Mouse (Mus musculus) cerebellum, adult 11 months (tissue): ENCODE data around the gene A630095N17Rik.

Source experiments
- DNase-seq: peaks from one replicate; pipeline ENCODE4 v3.0.0; 2022

Gene A630095N17Rik

GRCm38 (mm10) chr1:75231664-75232152, at the start of gene A630095N17Rik:
Gene A630095N17Rik (minus strand): TSS chr1:75232102.
- no peak for DNase-seq

DNA sequence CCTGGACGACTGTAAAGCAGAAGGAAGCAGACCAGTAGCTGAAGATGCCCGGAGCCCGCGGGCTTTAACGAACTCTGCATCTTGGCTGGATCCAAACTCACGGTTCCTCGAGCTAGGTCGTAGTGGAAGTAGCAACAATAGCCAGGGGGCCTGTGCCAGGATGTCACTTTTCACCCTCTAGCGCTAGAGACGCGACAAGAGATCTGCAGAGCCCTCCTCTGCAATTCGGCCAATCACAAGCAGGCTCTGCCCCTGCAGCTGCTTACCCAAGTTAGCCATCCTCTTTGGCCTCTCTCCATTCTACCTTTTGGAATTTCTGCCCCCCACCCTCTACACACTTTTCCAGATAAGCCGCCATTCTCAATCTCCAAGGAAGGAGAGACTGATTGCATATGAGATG, 46.3 kb upstream of the A630095N17Rik start, which contains the start of gene Resp18:
TSS of gene Resp18 (minus strand) at position 188 of the 400 bp plus-strand sequence.
- no peak for DNase-seq

- no peak for DNase-seq
Measured at GRCm38 (mm10) chr1:75277195-75278188, 45.6 kb upstream of the A630095N17Rik start.

DNA sequence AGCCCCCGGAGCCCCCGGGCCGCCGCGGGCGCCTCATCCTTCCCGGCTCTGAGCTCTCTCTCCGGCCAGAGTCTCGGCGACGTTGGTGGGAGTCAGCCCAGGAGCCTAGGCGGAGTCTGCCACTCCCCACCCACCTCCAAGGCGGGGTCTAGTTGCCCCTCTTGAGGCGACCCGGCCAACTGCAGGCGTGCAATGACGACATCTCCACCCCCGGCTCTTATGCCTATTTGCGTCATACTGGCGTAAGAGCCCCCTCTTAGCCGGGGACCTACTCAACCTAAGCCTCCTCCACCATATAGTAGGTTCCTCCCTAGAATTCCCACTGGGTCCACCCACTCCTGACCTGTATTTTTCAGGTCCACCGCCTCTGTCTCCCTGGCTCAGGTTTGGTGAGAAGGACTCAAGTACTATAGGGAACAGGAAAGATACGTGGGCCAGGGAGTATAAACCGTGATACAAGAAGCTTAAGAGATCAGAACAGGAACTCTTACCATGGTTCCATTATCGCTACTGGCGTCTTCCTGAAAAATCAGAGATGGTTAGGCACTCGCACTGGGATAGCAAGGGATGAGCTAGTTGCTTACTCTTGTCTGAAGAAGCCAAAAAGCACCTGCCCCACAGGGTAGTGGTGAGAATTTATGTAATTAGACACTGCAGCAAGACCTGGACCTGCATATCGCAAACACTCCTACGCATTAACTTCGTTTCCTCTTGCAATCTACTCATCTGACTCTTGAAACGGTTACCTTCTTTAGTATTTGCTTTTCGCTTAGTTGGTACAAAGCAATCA, 32.4 kb upstream of the A630095N17Rik start, which contains the start of gene Ptprn:
TSS of gene Ptprn (minus strand) at position 412 of the 790 bp plus-strand sequence.
- DNase-seq = peak; percentile 78

DNA sequence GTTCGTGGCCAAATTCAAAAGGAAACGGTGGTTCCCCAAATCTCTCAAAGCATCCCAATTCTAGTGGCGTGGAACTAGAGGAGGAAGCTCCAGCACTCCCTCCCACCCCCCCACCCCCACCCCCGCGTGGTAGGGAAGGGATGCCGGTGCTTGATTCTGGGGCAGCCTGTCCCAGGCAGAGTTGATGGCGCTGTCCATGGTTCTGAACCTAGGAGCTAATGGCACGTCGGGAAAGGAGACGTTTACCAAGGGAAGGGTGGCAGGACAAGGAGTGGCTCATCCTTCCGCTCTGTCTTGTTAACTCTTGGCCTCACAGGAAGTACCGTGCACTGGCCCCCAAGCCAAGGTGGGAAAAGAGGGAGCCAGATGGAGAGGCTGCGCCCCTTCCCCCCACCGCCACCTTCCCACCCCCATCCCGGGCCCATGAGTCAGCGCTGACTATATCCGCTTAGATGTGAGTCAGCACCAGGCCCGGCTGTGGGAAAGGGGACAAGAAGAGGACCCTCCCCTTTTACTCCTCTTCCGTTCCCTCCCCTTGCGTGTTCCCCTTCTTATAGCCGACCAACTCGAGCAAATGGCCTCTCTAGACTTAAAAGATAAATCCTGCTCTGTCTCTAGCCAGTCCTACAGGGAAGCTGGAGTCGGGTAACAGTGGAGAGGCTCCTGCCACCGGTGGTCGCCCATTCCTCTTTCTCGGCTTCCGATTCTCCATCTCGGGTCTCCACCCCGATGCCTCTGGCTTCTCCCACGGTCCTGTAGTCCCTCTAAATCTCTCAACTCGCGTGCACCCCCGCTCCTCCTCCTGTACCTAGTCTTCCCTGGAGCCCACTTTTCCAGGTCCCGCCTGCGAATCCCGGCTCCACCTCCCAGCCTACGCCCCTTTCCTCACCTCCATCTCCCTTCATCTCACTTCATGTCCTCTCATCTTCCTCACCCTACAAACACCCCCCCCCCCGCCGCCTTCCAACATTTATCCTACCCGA, 31.4 kb upstream of the A630095N17Rik start:
- no peak for DNase-seq

DNA sequence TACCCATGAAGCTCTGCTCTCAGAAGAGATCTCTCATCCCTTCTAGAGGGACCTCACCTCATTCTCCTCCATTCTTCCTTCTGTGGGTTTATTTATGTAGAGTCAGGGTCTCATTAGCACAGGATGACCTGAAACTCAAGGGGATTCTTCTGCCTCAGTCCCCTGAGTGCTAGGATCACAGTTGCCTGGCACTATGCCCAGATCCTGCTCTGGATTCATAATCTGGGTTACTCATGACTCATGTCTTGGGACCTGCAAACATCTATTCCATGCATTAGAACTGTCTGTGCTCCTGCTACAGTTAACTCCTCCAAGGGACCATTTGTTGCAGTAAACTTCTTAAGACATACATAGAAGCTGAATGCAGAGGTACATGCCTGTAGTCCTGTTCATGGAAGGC, 29.4 kb upstream of the A630095N17Rik start:
- no peak for DNase-seq

- no peak for DNase-seq
Measured at GRCm38 (mm10) chr1:75255516-75256046, 23.7 kb upstream of the A630095N17Rik start.

GRCm38 (mm10) chr1:75254625-75255013, 22.7 kb upstream of the A630095N17Rik start:
- no peak for DNase-seq

DNA sequence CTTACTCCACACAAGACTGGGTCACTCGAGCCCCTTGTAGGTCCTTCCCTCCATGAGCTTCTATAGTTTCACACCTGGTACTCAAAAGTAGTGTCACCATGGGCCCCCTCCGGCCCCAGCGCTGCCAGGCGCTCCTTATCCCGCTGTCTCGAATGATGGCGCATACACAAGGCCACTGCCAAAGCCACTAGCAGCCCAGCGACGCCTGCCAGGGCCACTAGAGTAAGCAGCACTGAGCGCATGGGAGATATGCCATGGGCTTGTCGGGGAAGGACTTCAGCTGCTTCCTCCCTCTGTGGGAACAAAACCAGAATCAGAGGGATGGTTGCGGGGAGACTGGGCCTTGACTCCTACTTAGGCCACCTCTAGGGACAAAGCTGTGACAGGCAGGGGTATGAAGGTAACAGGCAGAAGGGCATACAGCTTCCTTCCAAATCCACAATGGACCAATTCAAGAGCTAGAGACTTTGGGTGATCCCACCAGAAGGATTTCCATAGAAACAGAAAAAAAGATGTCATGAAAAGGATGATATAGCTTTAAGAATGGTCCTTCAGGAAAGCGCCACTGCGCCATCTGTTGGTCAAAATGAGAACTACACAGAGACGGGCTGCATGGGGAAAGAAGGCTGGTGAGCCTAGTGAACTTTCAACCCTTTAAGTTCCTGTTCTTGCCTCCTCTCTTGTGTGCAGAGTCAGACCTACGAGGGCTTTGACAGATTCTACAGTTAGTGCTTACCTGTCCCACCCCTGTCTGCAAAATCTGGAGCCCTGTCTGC, 22.1 kb upstream of the A630095N17Rik start:
- DNase-seq = peak; percentile 84

DNA sequence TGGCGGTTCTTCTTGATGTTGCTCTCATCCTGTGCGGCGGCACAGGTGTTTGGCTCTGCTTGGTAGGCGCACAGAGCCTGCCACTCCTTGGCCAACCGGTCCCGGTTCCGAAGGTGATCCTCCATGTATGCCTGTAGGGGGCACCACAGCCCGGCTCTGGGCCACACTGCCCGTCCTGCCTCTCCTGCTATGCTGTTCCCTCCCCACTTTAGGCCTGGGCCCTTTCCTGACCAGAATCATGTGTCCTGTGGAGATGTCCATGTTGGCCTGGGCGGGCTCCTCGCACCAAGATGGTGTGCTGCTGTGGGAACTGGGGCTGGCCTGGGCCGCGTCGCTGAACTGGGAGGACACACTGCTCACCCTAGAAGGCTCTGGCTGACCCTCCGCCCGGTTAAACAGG, 21.1 kb upstream of the A630095N17Rik start:
- no peak for DNase-seq

- DNase-seq = no peak
Measured at GRCm38 (mm10) chr1:75252308-75252707, 20.4 kb upstream of the A630095N17Rik start.

GRCm38 (mm10) chr1:75251112-75251970, 19.4 kb upstream of the A630095N17Rik start:
- DNase-seq = peak; percentile 85

DNA sequence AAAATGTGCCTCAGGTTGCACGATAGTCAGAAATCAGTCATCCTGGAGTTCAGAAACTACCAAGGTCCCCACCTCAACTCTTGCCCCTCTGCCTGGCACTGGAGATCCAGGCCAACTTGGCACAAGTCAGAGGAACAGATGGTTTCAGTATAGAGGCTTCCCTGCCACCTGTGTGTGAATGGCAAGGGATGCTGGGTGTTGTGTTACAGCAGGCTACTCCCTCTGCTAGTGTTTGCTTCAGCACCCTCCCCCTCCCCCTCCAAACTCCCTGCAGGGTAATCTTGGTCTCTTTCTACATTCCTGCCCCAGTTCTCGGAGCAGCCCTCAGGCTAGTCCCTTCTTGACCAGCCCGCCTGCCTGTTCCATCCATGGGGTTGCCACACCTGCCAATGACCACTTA, 18.6 kb upstream of the A630095N17Rik start:
- peak; percentile 60 for DNase-seq

DNA sequence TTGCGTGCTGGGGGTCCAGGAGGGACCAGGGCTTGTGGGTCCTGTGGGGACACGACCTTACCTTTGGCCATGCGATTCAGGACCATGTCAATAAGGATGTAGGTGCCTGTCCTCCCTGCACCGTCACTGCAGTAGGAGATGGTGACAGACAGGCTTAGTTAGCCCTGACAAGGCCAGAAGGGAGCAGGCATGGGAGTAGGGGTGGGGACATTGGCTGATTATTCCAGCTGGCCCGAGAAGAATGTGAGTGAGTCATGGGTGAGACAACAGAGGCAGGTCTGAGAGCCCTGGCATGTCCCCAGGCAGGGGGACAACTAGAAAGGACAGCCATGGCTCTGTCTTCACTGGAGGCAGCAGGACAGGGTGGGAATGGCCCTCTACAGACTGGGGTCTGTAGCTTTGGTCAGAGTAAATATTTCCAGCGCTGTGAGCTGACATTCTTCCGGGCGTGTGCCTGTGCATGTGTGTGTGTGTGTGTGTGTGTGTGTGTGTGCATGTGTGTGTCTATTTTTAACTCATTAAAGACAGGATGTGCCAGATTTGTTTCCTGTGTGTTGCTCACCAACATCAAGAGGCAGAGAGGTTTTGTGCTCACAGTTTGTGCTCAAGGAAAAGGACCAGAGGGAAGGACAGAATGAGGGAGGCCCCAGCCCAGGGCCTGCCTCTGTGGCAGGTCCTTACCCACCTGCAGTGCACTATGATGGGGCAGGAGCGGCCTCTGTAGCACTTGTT, 16.3 kb upstream of the A630095N17Rik start:
- no peak for DNase-seq

DNA sequence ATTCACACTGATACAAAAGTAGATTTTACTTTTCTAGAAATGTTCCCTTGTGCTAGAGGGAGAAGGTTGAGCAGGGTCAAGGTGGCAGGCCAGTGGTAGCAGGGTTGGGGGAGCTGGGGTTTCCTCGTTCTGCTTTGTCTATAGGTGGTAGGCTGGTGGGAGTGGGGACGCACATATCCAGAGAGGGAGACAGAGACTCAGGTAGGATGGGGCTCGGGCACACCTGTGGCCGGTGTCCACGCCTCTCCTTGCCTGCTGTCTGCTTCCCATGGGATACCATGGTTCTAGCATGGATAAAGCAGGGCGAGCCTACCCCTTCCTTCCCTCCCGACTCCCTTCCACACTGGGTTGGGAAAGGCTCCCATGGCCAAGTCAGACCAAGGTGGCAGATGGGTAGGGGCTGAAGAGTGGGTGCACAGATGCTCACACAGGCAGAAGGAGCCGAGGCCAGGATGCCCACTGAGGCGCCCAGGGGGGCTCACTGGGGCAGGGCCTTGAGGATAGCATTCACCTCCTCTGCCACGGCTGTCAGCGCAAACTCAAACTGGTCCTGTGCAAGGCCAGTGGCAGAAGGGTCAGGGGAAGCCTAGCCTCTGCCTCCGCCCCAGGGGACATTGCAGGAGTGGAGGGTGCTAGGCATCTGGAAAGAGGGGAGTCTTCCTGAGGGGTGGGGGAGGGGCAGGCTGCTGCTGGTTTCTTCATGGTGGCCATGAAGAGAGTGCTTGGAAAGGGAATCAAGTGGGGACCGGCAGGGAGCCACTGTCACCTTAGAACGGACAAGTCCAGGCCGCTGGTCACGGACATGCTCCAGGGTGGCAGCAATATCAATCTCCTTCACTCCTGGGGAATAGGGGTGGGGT, 15.4 kb upstream of the A630095N17Rik start:
- no peak for DNase-seq

- DNase-seq = no peak
Measured at GRCm38 (mm10) chr1:75244836-75245235, 12.9 kb upstream of the A630095N17Rik start.

GRCm38 (mm10) chr1:75244175-75244826, 12.4 kb upstream of the A630095N17Rik start:
- DNase-seq = no peak

DNA sequence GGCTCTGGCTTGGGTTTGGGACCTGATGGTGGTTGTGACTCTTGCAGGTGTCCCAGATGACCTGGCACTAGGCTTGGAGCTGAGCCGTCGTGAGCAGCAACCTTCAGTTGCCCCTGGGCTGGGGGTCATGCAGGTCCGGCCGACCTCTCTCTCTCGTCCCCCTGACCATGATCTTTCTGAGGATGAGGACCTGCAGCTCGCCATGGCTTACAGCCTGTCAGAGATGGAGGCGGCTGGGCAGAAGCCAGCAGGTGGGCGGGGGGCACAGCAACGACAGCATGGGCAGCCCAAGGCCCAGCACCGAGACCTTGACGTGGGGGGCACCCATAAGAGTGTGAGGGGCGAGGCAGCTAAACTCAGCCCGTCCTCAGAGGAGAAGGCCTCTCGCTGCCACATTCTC, 11.5 kb upstream of the A630095N17Rik start:
- no peak for DNase-seq
